Mouse (Mus musculus): ENCODE measurements around the gene Hmgcr.

DNA sequence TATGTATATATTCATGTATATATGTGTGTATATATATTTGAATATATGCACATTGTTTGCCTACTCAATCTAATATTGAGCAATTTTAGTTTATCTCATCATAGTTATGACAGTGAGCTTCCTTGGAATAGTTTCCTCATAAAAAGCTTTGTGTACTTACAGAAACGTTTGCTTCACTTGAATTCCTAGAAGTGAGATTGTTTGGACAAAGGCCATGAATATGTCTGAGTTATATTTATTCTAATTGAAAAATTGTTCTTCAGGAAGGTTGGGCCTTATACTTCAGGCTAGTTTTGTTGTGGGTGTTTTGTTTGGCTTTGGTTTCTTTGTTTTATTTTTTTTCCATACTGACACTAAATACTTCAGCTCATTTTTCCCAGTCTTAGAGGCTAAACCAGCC lies 49.8 kb downstream of the Hmgcr start:
- TF ChIP-seq CTCF (IDR thresholded peaks at IDR 0.05; ENCODE audit: low read depth), result no peak
- TF ChIP-seq EP300 (IDR thresholded peaks at IDR 0.05; ENCODE audit: low read depth), result no peak

Data from liver, postnatal 0 days (tissue).